In the genomic region with DNA sequence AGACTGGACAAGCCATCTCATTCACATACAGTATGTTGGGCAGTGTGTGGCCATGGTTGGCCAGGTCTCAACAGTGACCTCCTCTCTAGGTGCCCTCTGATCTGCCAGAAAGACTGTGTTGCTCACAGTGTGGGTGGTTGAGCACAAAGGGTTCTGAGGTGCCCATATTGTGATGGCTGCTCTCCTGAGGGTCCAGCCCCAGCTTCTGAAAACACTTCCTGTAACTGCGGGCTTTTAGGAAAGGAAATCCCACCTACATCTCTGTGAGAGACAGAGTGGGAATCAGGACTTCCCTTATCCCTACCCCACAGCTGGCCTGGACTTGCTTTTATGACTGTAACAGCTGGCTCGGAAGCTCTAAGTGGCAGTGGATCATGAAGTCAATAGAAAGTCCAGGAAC, we compare ENCODE assay signal across 16 mouse cellular contexts.
"Had no signal": no experiment of that assay in that cellular context is flagged by ENCODE, and none has a peak within 500 bp of the region (broad histone marks: within the 10 kb centered on the region; RNA-seq: fewer than 3 reads in every experiment).

No protein-coding gene starts in this region.

- H3K4me3 ChIP-seq: midbrain, embryonic 12.5 days; myocyte; neural tube, embryonic 13.5 days; neural tube, embryonic 15.5 days; stomach, embryonic 15.5 days had no signal

- DNase-seq: lung, adult 18-20 months; lung, embryonic 14.5 days; lung, postnatal 10 days; lung, postnatal 4 days; midbrain, embryonic 14.5 days; right cerebral cortex, postnatal 14 days; thymus, adult 2 months; thymus, postnatal 25 days; thymus, postnatal 4 days had no signal

- ATAC-seq: midbrain, embryonic 16.5 days had no signal

- H3K9me3 ChIP-seq: midbrain, embryonic 12.5 days; neural tube, embryonic 13.5 days; neural tube, embryonic 15.5 days; stomach, embryonic 15.5 days had no signal

- H3K27me3 ChIP-seq: midbrain, embryonic 12.5 days; neural tube, embryonic 13.5 days; neural tube, embryonic 15.5 days; stomach, embryonic 15.5 days had no signal

- H3K36me3 ChIP-seq: midbrain, embryonic 12.5 days; neural tube, embryonic 13.5 days; neural tube, embryonic 15.5 days; stomach, embryonic 15.5 days had no signal

- H3K9ac ChIP-seq: lung, embryonic 14.5 days; midbrain, embryonic 12.5 days; neural tube, embryonic 13.5 days; neural tube, embryonic 15.5 days; stomach, embryonic 15.5 days had no signal

- H3K27ac ChIP-seq: midbrain, embryonic 12.5 days; neural tube, embryonic 13.5 days; neural tube, embryonic 15.5 days; stomach, embryonic 15.5 days; stomach, postnatal 0 days had no signal

- H3K4me2 ChIP-seq: lung, embryonic 14.5 days; midbrain, embryonic 12.5 days; neural tube, embryonic 13.5 days; neural tube, embryonic 15.5 days; stomach, embryonic 15.5 days had no signal

- H3K4me1 ChIP-seq: midbrain, embryonic 12.5 days had no signal
